In the genomic region with DNA sequence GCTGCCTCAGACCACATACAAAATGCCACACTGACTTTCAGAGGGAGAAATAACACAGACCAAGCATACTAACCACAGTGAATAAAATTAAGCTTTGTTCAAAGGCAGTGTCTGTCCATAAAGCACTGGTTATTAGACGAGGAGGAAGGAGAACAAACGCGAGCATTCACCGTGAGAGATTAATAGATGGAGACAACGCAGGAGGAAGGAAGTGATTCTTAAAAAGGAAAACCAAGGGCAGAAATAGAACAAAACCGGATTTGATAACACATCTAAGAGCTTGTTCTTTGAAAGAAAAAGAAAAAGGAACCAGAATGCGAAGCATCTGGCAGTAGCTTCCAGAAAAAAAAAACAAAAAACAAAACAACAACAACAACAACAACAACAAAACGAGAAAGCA, we compare ENCODE assay signal across 21 mouse cellular contexts.
"Had no signal": no experiment of that assay in that cellular context is flagged by ENCODE, and none has a peak within 500 bp of the region (broad histone marks: within the 10 kb centered on the region; RNA-seq: fewer than 3 reads in every experiment).

No protein-coding gene starts in this region.

- H3K4me3 ChIP-seq: layer of hippocampus, adult 2 months; limb, embryonic 10.5 days; limb, embryonic 13.5 days; liver, embryonic 12.5 days; liver, embryonic 15.5 days; lung, embryonic 15.5 days; midbrain, embryonic 10.5 days; midbrain, embryonic 13.5 days had no signal

- H3K27me3 ChIP-seq: lung, embryonic 15.5 days; midbrain, embryonic 13.5 days had no signal

- H3K27ac ChIP-seq: kidney, postnatal 0 days; layer of hippocampus, adult 2 months; limb, embryonic 10.5 days; limb, embryonic 13.5 days; liver, embryonic 12.5 days; liver, embryonic 15.5 days; lung, embryonic 15.5 days; midbrain, embryonic 10.5 days; midbrain, embryonic 13.5 days had no signal

- H3K36me3 ChIP-seq: limb, embryonic 10.5 days; limb, embryonic 13.5 days; liver, embryonic 12.5 days; liver, embryonic 15.5 days; lung, embryonic 15.5 days; midbrain, embryonic 10.5 days; midbrain, embryonic 13.5 days had no signal

- H3K4me1 ChIP-seq: lung, embryonic 15.5 days had no signal

- DNase-seq: kidney, adult 18-20 months; kidney, adult 9 months; kidney, postnatal 25 days; layer of hippocampus, adult 9-11 months; liver; lung, adult 18-20 months; lung, postnatal 14 days; lung, postnatal 4 days; right cerebral cortex, postnatal 25 days; spleen, adult 18-20 months; thymus, postnatal 25 days had no signal

- H3K9me3 ChIP-seq: limb, embryonic 10.5 days; limb, embryonic 13.5 days; liver, embryonic 12.5 days; liver, embryonic 15.5 days; lung, embryonic 15.5 days; midbrain, embryonic 10.5 days; midbrain, embryonic 13.5 days had no signal

- ATAC-seq: intestine, embryonic 16.5 days; liver, embryonic 12.5 days; midbrain, embryonic 13.5 days had no signal

- H3K9ac ChIP-seq: limb, embryonic 13.5 days; liver, embryonic 12.5 days; liver, embryonic 15.5 days; lung, embryonic 15.5 days; midbrain, embryonic 13.5 days had no signal

- H3K4me2 ChIP-seq: limb, embryonic 13.5 days; liver, embryonic 12.5 days; liver, embryonic 15.5 days; lung, embryonic 15.5 days; midbrain, embryonic 13.5 days had no signal
